Mouse (Mus musculus) left cerebral cortex, adult 2 months (tissue): ENCODE results near the gene Gm21972. TPM values are rescaled to one million over a fixed set of nuclear protein-coding genes. Genes with fewer than 3 reads are reported as not detected.

Experiments used
- DNase-seq, 2 experiments: peaks; one replicate each; pipeline ENCODE4 v3.0.0; 2021 to 2022; ENCODE audit warnings: low spot score in 2 of 2, mixed read lengths in 1 of 2; ENCODE audit errors: extremely low spot score in 1 of 2
- H3K27ac ChIP-seq: fragments of 200-600 bp; 2 replicates; pipeline ENCODE4 v1.8.1; 2022
- H3K4me3 ChIP-seq: fragments of 200-600 bp; 2 replicates; pipeline ENCODE4 v1.8.1; 2022
- CTCF ChIP-seq: fragments of 200-600 bp; IDR thresholded peaks from 2 replicates; pipeline ENCODE4 v1.8.1; 2022; ENCODE audit warnings: antibody characterized with exemption, mild to moderate bottlenecking, moderate library complexity
- intact Hi-C: fragments of 180-260 bp; cut with DNase I; formaldehyde crosslinking; loops from one replicate; pipeline ENCODE4 v1.15.1; 2025
- total RNA-seq, 2 experiments: library from RNA; stranded (reverse); gene quantifications; 2 replicates each; pipeline ENCODE4 v1.2.3; 2021

The Gm21972 gene
- total RNA-seq, 2 experiments from 2014 or later = 3.5 to 5.4 TPM

DNA sequence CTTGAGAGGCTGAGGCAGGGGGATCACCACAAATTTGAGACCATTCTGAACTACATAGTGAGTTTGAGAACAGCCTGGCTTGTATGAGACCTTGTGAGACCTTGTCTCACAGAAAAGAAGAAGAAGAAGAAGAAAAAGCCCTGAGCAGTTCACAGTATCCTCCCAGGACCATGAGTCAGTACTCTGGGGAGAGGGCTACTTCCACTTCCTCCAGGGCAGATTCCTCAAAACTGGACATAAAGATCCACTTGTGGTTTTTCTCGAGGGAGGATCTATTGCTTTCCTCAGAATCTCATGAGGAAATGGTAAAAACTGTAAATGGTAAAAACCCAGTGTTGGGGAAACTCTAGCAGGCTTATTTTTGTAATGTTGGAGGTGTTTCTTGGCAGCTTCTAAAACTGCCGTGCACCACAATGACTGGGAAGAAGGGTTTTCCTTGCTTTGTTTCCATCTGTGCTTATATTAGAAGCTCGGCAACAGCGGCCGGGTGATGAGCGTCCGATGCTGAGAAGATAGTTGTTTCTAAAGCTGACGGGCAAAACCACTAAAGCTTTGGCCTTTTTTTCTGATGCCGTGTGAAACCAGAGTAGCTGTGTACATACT lies 69.3 kb downstream of the Gm21972 start:
- intact Hi-C loops = no loop called here
- Histone ChIP-seq H3K27ac (no peak overlapping the region), H3K4me3 (no peak overlapping the region)
- no peak for DNase-seq
- no peak for TF ChIP-seq CTCF

DNA sequence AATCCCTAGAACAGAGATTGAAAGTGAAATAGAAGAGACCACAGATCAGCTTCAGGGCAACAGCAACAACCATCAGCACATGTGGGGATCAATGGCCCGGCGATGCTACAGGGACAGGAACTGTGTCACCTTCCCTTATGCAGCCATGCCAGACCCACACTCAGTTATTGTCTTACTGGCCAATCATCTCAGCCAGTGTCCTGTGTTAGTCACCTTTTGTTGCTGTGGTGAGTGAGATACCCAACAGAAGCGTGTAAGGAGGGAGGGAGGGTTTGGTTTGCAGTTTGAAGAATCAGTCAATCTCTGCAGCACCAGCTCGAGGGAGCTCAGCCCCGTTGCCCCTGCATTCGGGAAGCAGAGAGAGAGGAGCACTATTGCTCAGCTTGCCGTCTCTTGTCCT lies 77.2 kb downstream of the Gm21972 start:
- intact Hi-C loops = no loop called here
- no peak for DNase-seq
- H3K27ac ChIP-seq = no peak overlapping the region
- TF ChIP-seq CTCF = no peak
- no peak overlapping the region for H3K4me3 ChIP-seq

DNA sequence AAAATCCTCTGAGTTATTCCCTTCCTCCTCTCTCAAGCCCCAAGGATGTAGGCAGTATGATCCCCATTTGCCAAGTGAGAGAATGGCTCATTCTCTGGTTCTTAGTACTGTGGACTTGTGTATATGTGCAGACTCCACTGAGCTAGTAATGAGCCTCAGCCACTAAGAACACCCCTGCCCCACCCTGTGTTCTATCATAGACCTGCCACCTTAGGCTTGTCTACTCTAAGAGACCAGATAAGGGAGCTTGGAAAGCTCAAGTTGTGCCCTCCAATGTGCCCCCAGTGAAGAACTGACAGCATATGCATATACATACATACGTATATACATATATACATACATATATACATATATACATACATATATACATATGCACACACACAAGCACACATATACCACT lies 78.1 kb downstream of the Gm21972 start:
- Histone ChIP-seq H3K27ac (no peak overlapping the region), H3K4me3 (no peak overlapping the region)
- intact Hi-C loops = no loop called here
- DNase-seq = no peak
- no peak for TF ChIP-seq CTCF

Other genes with a start within 250 kb of the Gm21972 start
- 100 to 1,000 TPM; 714 to 742 TPM for gene Itm2c, start 239.4 kb upstream of the Gm21972 start, total RNA-seq
- 1 to 10 TPM; 5.5 to 7.2 TPM for gene 4933407L21Rik, start 205.2 kb upstream of the Gm21972 start, total RNA-seq
- under 1 TPM; 0.09 to 0.14 TPM for gene Gpr55, start 172.6 kb upstream of the Gm21972 start, total RNA-seq
- gene Spata3, start 116.8 kb upstream of the Gm21972 start, total RNA-seq = under 1 TPM; 0.61 to 0.75 TPM
- gene 2810459M11Rik, start 87.8 kb upstream of the Gm21972 start, total RNA-seq = 1 to 10 TPM; 7.1 to 7.6 TPM
- 100 to 1,000 TPM; 107 to 115 TPM for gene Psmd1, start 69.2 kb upstream of the Gm21972 start, total RNA-seq
- under 1 TPM in 1 of 2 experiments, not detected in 1; 0.36 TPM for gene Htr2b, start 21.7 kb upstream of the Gm21972 start, total RNA-seq
- gene Armc9, start 21.1 kb downstream of the Gm21972 start, total RNA-seq = 10 to 100 TPM; 36.9 to 44.8 TPM
- gene B3gnt7, start 169.2 kb downstream of the Gm21972 start, total RNA-seq = 1 to 10 TPM in 1 of 2 experiments, under 1 TPM in 1; 0.97 to 1.4 TPM
- 100 to 1,000 TPM; 131 to 133 TPM for gene Ncl, start 225.8 kb downstream of the Gm21972 start, total RNA-seq